Mouse (Mus musculus) midbrain, embryonic 11.5 days (tissue): ENCODE measurements around the gene Marf1. TPM values are rescaled to one million over a fixed set of nuclear protein-coding genes. Genes with fewer than 3 reads are reported as not detected.

Source experiments
- ATAC-seq: fragments of 200-750 bp; cut with Nextera tagmentation; 2 replicates; pipeline ENCODE4 v1.8.0; 2017; ENCODE audit warnings: moderate TSS enrichment, moderate library complexity; ENCODE audit not compliant: low FRiP score
- DNase-seq: peaks from one replicate; pipeline ENCODE4 v3.0.0; 2015; ENCODE audit warnings: low spot score; ENCODE audit errors: missing footprints
- H3K27ac ChIP-seq: fragments of 300-500 bp; sonication (generic); 2 replicates; pipeline ENCODE4 v1.5.1; 2014; ENCODE audit warnings: low read depth, low read length
- H3K27me3 ChIP-seq: fragments of 300-500 bp; sonication (generic); 2 replicates; pipeline ENCODE4 v1.6.1; 2014; ENCODE audit warnings: mild to moderate bottlenecking, low read length, moderate library complexity, mixed read lengths; ENCODE audit not compliant: control insufficient read depth, insufficient read depth
- H3K36me3 ChIP-seq: fragments of 300-500 bp; sonication (generic); 2 replicates; pipeline ENCODE4 v1.6.1; 2014; ENCODE audit warnings: mild to moderate bottlenecking, low read length, moderate library complexity, mixed read lengths; ENCODE audit not compliant: control insufficient read depth, insufficient read depth
- H3K4me1 ChIP-seq: fragments of 300-500 bp; sonication (generic); 2 replicates; pipeline ENCODE4 v1.6.1; 2014; ENCODE audit warnings: low read length; ENCODE audit not compliant: control insufficient read depth, insufficient read depth
- H3K4me2 ChIP-seq: fragments of 300-500 bp; sonication (generic); 2 replicates; pipeline ENCODE4 v1.6.1; 2014; ENCODE audit warnings: mild to moderate bottlenecking, moderate library complexity
- H3K4me3 ChIP-seq: fragments of 300-500 bp; sonication (generic); 2 replicates; pipeline ENCODE4 v1.5.1; 2014; ENCODE audit warnings: low read depth, low read length
- H3K9ac ChIP-seq: fragments of 300-500 bp; sonication (generic); 2 replicates; pipeline ENCODE4 v1.6.1; 2014; ENCODE audit warnings: low read length
- H3K9me3 ChIP-seq: fragments of 300-500 bp; sonication (generic); 2 replicates; pipeline ENCODE4 v1.6.1; 2016; ENCODE audit warnings: low read length; ENCODE audit not compliant: control insufficient read depth
- WGBS: fragments of 180-500 bp; shearing (Covaris S2); extraction: QIAGEN DNeasy Blood & Tissue Kit; methylation state at CpG from one replicate; pipeline ENCODE4 v1.1.7; 2014; 5-methylcytosine and 5-hydroxymethylcytosine counted together
- polyA plus RNA-seq: library from polyadenylated mRNA; unstranded; fragments of >200 nt; fragmentation: Nextera tagmentation; extraction: Ambion mirVana; gene quantifications from 2 replicates; pipeline ENCODE4 v1.2.1, GENCODE M21; 2014

Gene Marf1
- polyA plus RNA-seq, 1 experiment from 2014 or later, result 17.4 TPM

DNA sequence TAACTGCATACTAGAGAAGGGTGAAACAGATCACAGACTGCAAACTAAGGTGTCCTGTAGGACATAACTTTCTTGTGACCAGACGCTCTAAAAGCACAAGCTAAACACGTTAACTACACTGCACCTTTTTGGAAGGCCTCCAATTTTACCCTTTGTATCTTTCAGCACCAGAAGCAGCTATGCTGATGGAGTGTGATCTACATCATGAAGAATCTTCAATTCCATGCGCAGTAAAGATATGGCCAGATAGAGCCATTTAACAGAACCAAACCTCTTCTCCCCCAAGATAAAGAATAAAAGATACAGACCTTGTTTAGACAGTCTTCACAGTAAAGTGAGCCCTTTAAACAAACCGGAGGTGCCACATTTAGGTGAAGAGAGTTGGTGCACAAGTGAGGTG lies 11.4 kb downstream of the Marf1 start:
- no peak overlapping the region for H3K4me3 ChIP-seq
- ATAC-seq, result no peak
- no peaks in the 10 kb centered on the region for H3K4me1 ChIP-seq
- no peak overlapping the region for H3K27ac ChIP-seq
- no peaks in the 10 kb centered on the region for H3K27me3 ChIP-seq
- WGBS, result 94% methylated on average over 4 of the region's 4 CpGs
- H3K9me3 ChIP-seq, result no peaks in the 10 kb centered on the region
- peaks cover 5% of the 10 kb centered on the region for H3K36me3 ChIP-seq
- no peak overlapping the region for H3K4me2 ChIP-seq
- no peak overlapping the region for H3K9ac ChIP-seq
- DNase-seq, result no peak

DNA sequence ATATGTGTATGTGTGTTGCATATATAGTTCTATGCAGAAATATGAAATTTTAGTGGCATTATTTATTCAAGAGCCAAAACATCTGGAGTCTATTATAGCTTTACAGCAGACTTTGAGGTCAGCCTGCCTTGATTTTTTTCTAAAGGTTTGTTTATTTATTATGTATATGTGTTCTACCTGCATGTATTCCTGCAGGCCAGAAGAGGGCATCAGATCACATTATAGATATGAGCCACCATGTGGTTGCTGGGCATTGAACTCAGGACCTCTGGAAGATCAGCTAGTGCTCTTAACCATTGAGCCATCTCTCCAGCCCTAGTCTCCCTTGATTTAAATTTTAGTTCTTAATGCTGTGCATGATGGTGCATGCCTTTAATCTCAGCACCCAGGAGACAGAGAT lies 15.4 kb downstream of the Marf1 start:
- Histone ChIP-seq H3K9ac (no peak overlapping the region), H3K4me2 (no peak overlapping the region), H3K4me1 (no peaks in the 10 kb centered on the region), H3K36me3 (peaks cover 20% of the 10 kb centered on the region), H3K27ac (no peak overlapping the region), H3K9me3 (no peaks in the 10 kb centered on the region), H3K27me3 (no peaks in the 10 kb centered on the region), H3K4me3 (no peak overlapping the region)
- no peak for ATAC-seq
- DNase-seq, result no peak

DNA sequence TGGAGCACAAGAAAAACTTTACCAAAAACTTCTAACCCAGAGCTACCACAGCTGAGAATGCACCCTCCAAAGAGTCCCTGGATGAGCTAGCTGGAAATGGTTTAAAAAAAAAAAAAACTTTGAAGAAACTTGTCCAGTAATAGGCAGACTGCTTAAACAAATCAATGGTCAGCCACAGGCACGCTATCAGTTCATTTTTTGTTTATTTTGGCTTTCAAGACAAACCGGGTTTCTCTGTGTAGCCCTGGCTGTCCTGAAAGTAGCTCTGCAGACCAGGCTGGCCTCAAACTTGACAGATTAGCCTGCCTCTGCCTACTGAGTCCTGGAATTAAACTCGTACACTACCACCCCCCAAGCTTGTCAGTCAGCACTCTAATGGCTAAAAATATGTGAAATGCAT lies 19.9 kb downstream of the Marf1 start:
- Histone ChIP-seq H3K9ac (no peak overlapping the region), H3K36me3 (peaks cover 28% of the 10 kb centered on the region), H3K4me1 (no peaks in the 10 kb centered on the region), H3K4me2 (no peak overlapping the region), H3K4me3 (no peak overlapping the region), H3K27ac (no peak overlapping the region), H3K27me3 (no peaks in the 10 kb centered on the region), H3K9me3 (no peaks in the 10 kb centered on the region)
- DNase-seq (no peak), ATAC-seq (no peak)
- 92% methylated on average over 3 of the region's 3 CpGs for WGBS

DNA sequence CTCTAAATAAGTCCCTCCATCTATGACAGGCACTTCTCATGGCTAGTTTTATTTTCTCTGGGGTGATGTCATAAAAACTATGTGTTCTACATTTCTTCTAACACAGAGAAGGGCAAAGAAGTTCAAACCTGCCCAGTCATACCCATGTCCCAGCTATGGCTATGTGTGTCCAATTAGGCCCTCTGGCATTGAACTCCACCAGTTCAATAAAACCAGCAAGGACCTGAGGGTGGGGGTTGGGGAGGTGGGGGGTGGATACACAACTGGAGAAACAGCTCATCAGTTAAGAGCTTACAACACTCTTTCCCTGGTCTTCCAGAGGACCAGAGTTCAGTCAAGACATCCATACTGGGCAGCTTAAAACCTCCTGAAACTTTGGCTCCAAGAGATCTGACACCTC lies 24.0 kb downstream of the Marf1 start:
- peaks cover 18% of the 10 kb centered on the region for H3K36me3 ChIP-seq
- no peak overlapping the region for H3K4me2 ChIP-seq

DNA sequence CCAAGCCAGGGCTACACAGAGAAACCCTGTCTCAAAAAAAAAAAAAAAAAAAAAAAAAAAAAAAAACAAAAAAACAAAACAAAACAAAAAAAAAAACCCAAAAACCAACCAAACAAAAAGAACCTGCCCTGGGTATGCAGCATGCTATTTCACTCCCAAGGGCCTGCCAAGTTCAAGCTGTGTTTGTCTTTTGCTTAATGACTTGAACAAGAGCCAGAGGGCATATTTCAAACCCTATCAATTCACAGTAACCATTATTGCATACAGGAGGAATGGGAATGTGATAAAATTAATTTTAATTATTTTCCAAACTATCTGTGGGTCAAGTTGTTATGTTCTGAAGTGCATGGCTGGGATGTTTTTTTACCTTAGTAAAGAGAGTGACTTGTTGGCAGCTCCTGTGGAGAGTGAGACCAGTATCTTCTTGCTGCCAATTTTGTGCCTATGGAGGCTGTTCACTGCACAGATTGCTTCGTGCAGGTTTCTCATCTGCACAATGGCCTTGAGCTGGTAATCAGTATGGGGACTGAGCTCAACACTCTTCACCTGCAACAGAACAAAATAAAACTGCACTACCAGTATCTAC lies 25.1 kb downstream of the Marf1 start:
- ATAC-seq (no peak), DNase-seq (no peak)
- Histone ChIP-seq H3K4me2 (no peak overlapping the region), H3K9ac (no peak overlapping the region), H3K36me3 (peaks cover 18% of the 10 kb centered on the region), H3K4me3 (no peak overlapping the region), H3K9me3 (no peaks in the 10 kb centered on the region), H3K4me1 (no peaks in the 10 kb centered on the region), H3K27me3 (no peaks in the 10 kb centered on the region), H3K27ac (no peak overlapping the region)
- 90% methylated on average over 1 of the region's 1 CpGs for WGBS

More for the DNA sequence above, 24.0 kb downstream of the Marf1 start:
- Histone ChIP-seq H3K9me3 (no peaks in the 10 kb centered on the region), H3K27me3 (no peaks in the 10 kb centered on the region), H3K4me1 (no peaks in the 10 kb centered on the region), H3K27ac (no peak overlapping the region), H3K9ac (no peak overlapping the region), H3K4me3 (no peak overlapping the region)
- no peak for DNase-seq
- ATAC-seq, result no peak

DNA sequence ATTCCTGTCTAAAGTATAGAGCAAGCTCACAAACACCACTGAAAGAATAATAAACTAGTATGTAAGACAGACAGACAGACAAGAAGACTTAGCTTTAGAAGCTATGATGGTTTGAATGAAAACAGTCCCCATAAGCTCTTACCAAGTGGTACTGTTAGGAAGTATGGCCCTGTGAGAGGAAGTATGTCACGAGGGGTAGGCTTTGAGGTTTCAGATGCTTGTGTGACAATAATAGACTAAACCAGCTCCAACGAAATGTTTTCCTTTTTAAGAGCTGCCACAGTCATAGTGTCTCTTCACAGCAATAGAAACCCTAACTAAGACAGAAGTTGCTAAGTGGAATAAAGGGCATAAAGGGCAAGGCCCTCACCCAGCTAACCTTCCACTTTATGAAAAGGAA lies 28.1 kb downstream of the Marf1 start:
- peaks cover 20% of the 10 kb centered on the region for H3K36me3 ChIP-seq
- WGBS, result 86% methylated on average over 2 of the region's 2 CpGs
- no peak overlapping the region for H3K4me3 ChIP-seq
- no peaks in the 10 kb centered on the region for H3K9me3 ChIP-seq
- no peaks in the 10 kb centered on the region for H3K27me3 ChIP-seq
- H3K9ac ChIP-seq, result no peak overlapping the region
- no peaks in the 10 kb centered on the region for H3K4me1 ChIP-seq
- H3K4me2 ChIP-seq, result no peak overlapping the region
- ATAC-seq (no peak), DNase-seq (no peak)
- no peak overlapping the region for H3K27ac ChIP-seq

DNA sequence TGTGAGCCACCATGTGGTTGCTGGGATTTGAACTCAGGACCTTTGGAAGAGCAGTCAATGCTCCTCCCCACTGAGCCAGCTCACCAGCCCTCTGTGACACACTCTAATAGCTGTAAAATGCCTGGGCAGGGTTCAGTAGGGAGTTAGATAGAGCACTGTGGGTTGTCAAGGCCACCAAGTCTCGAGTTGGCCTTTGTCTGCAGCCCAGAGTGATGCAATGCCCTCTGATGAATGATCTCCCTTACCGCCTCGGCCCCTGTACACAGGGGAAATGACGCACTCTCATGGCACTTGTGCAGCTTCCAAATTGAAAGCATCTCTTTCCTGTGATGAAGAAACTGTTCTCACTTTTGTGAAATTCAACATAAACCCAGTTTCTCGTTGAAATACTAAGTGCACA lies 31.3 kb downstream of the Marf1 start:
- no peaks in the 10 kb centered on the region for H3K9me3 ChIP-seq
- H3K9ac ChIP-seq, result no peak overlapping the region
- H3K4me1 ChIP-seq, result no peaks in the 10 kb centered on the region
- H3K4me3 ChIP-seq, result no peak overlapping the region
- 90% methylated on average over 5 of the region's 5 CpGs for WGBS
- H3K4me2 ChIP-seq, result no peak overlapping the region
- H3K36me3 ChIP-seq, result peaks cover 25% of the 10 kb centered on the region
- DNase-seq, result no peak
- ATAC-seq, result no peak
- no peak overlapping the region for H3K27ac ChIP-seq
- no peaks in the 10 kb centered on the region for H3K27me3 ChIP-seq

DNA sequence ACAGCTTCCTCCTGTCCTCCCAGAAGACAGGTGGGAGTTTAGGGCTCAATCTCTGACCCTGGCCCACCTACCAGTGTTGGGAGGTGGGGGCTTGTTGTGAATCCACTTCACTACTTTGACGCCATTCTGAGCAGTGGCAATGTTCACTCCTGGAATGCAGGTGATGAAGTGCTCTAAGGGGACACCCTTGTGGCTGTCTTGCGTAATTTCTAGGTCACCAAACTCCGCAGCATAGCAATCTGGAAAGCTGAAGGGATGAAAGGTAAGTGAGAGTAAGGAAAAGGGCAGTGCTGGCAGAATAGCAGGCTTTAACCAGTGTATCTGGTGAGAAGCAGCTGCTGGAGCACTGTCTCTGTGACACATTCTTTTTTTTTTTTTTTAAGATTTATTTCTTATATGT lies 31.8 kb downstream of the Marf1 start:
- Histone ChIP-seq H3K4me2 (no peak overlapping the region), H3K9me3 (no peaks in the 10 kb centered on the region), H3K36me3 (peaks cover 25% of the 10 kb centered on the region), H3K9ac (no peak overlapping the region), H3K4me3 (no peak overlapping the region), H3K27me3 (no peaks in the 10 kb centered on the region), H3K4me1 (no peaks in the 10 kb centered on the region), H3K27ac (no peak overlapping the region)
- ATAC-seq (no peak), DNase-seq (no peak)
- WGBS, result 91% methylated on average over 3 of the region's 3 CpGs

DNA sequence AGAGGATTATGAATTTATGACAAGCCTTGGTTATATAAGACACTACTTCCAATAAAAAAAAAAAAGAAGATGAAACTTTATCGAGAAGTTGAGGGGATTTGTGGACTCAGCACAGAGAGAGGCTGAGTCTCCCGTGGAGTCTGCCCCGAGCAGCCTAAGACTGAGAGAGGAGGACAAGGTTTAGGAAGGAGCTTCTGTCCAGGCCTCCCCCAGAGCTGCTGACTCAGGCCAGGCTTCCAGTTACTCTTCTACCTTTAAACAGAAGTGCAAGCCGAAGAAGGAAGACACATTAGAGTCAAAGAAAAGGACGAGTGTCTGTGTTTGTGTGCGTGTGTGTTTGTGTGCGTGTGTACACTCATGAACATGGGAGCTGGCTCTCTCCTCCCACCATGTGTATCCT lies 32.4 kb downstream of the Marf1 start:
- H3K9ac ChIP-seq, result no peak overlapping the region
- H3K27me3 ChIP-seq, result no peaks in the 10 kb centered on the region
- H3K4me2 ChIP-seq, result no peak overlapping the region
- H3K9me3 ChIP-seq, result no peaks in the 10 kb centered on the region
- ATAC-seq, result no peak
- no peak overlapping the region for H3K4me3 ChIP-seq
- peaks cover 23% of the 10 kb centered on the region for H3K36me3 ChIP-seq
- no peak for DNase-seq
- WGBS, result 89% methylated on average over 7 of the region's 7 CpGs
- H3K4me1 ChIP-seq, result no peaks in the 10 kb centered on the region
- no peak overlapping the region for H3K27ac ChIP-seq

DNA sequence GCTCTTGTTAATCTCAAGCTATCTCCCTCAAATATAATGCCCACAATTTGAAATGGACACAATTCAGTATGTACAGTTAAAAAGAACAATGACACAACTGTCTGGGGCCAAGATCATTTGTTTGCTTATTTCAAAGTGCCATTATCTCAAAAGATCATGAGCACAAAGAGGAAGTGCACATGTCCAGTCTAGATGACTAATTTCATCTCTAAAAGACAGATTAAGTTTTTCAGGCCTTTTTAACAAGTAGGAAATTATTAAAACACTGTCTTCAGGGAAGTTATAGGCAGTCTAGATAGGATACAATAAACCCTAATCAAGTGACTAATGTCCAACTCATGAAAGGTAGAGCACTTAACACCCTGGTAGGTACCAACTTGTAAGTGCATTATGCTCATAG lies 34.2 kb downstream of the Marf1 start:
- no peaks in the 10 kb centered on the region for H3K4me1 ChIP-seq
- DNase-seq (no peak), ATAC-seq (no peak)
- no peak overlapping the region for H3K9ac ChIP-seq
- H3K4me2 ChIP-seq, result no peak overlapping the region
- peaks cover 31% of the 10 kb centered on the region for H3K36me3 ChIP-seq
- H3K4me3 ChIP-seq, result no peak overlapping the region
- H3K27ac ChIP-seq, result no peak overlapping the region
- no peaks in the 10 kb centered on the region for H3K27me3 ChIP-seq
- H3K9me3 ChIP-seq, result no peaks in the 10 kb centered on the region
